Mouse (Mus musculus): ENCODE measurements around the gene Klrb1a.
A peak's percentile ranks its signal among the peaks of the same experiment; 100 is the strongest.
"Not testable (repeated sequence)": the region's sequence is repeated elsewhere in the genome, so short reads cannot be mapped to it uniquely, and the experiment has no call there.

Gene Klrb1a

DNA sequence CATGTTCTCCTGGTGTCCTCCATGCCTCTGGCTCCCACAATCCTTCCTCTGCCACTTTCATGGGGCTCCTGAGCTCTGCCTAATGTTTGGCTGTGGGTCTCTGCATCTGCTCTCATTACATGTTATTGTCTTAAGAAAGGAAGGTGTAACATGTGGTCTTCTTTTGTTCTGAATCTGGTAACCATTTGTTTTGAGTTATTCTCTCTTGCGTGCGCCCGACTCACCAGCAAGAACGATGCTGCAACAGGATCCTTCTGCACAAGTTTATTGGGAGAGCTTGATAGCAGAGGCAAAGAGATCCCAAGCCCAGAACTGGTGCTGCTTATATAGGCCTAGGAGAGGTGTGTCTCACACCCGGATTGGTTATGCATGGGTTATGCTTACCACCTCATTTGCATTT, at the start of gene Klrb1a:
TSS of gene Klrb1a (minus strand) at position 101 of the 400 bp plus-strand sequence.
- DNase-seq (ENCODE audit: low spot score in 2 of 2) = not testable (repeated sequence)

DNA sequence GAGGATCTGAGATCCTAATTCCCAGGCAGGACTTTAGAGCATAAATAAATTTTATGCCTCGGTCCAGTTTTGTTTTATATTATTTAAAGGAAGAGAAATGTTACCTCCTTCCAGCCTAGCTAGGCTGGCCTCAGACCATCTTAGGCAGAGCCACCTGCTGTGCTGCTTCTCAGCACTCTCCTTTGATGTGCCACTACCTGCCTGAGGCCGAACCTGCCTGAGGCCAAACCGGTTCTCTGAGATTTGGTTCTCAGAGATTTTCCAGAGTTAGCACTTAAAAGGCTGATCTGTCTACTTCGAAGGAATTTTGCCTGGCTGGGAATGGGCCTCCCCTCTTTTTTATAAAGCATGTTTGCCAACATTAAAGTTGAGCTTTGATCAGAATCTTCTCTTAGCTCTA, 46.6 kb upstream of the Klrb1a start:
- DNase-seq (ENCODE audit: low spot score in 2 of 2) = no peak

DNA sequence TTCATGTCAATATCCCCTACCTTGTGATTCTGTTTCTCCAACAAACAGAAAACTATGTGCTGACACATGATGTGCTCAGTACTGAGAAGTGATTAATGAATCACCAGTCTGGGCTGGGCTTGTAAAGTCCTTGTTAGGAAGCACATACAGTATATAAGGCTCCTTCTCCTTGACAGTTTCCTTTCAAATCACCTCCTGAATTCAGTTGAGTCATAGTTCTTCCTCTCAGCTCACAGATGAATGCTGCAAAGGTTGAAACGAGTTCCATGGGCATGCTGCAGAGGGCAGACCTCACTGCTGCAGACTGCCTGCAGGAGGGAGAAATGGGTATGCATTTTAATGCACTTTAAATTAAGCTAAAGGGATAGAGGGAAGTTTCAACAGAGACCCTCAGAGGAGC, 38.9 kb upstream of the Klrb1a start, which contains the start of gene Clec2h:
TSS of gene Clec2h (plus strand) at position 180 of the 400 bp plus-strand sequence.
- no peak for DNase-seq (ENCODE audit: low spot score in 2 of 2)

DNA sequence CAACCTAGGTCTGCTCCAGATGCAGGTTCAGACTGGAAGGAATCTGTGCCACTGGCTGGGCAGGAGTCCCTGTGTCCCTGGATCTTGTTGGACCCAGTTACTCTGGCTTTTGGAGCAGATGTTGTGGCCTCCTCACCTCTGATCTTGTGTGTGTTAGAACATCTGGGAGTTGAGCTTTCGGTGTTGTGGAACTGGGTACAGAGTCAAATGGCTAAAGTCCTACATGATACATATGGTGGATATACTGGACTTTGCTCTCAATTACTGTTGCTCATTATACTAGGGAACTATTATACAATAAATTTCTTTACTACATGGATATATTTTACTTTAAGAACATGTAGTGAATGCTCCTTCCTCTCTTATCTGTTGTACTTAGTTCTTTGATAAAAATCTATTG, 37.9 kb upstream of the Klrb1a start:
- DNase-seq (ENCODE audit: low spot score in 2 of 2) = no peak

DNA sequence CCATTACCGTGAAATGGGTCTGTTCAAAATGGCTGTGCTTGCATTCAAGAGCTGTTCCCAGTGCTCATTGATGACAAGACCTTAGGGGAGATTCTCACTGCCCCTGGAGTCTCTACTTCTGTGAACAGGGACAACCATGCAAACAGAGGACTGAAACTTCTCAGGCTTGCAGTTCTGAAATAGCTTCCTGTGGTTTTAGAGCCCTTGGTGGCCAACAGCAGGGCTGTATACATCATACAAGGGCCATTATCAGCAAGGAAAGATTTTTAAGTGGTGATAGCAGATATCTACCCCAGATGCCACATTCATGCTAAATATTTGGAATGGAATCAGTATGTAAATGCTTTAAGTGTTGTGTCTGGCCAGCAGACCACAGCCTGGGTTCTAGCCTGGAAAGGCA, 29.6 kb upstream of the Klrb1a start:
- DNase-seq (ENCODE audit: low spot score in 2 of 2) = no peak

DNA sequence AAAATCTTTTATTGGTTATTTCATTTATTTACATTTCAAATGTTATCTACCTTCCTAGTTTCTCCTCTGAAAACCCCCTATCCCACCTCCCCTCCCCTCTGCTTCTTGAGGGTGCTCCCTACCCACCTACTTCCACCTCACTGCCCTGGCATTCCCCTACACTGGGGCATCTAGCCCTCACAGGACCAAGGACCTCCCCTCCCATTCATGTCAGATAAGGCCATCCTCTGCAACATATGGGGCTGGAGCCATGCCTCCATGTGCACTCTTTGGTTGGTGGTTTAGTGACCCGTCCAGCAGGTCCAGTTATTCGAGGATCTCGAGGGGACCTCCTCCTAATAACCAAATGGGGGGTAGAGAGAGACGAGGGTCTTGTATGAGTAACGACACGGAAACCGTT, 27.5 kb upstream of the Klrb1a start:
- DNase-seq (ENCODE audit: low spot score in 2 of 2) = not testable (repeated sequence)

DNA sequence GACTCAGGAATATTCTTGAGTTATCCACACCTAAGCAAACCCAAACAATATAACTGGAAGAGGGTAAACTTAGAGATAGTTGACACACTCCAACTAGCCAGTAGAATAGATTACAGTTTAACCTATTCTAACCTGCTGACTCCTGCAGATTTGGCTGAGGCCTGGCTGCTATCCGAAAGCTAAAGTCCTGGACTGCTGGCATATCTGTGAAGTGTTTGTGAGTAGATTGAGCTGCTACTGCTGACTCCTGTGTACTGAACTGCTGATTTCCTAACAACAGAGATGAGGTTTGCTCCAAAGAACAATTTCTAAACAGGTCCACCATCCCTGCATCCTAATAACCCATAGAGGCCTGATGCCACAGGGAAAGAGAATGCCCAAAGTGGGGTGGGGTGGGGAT, 26.9 kb upstream of the Klrb1a start:
- no peak for DNase-seq (ENCODE audit: low spot score in 2 of 2)

DNA sequence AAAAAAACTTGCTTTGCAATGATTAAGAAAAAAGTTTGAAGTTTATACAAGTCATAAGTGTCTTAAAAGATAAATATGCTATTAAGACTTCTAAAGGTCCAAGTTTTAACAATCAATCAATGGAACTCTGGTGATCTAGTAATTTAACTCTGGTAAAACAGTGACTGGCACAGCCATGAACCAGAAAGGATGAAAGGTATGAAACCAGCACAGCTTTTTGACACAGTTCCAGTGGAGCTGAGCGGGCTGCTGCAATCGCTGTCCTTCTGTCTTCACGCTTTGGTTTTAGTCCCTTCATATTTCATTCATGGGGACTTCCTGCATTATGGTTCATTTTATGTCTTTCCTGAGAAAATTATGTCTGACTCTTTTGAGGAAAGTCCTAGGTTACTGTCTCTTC, 26.3 kb upstream of the Klrb1a start:
- DNase-seq (ENCODE audit: low spot score in 2 of 2) = no peak

DNA sequence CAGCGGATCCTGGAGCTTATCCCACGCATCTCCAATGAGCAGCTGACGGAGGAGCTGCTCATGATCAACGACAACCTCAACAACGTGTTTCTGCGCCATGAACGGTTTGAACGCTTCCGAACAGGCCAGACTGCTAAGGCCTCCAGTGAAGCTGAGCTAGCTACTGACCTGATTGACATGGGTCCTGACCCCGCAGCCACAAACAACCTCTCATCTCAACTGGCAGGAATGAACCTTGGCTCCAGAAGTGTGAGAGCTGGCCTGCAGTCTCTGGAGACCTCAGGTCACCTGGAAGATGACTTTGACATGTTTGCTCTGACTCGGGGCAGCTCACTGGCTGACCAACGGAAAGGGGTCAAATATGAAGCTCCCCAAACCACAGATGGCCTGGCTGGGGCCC, 22.4 kb upstream of the Klrb1a start:
- not testable (repeated sequence) for DNase-seq (ENCODE audit: low spot score in 2 of 2)

DNA sequence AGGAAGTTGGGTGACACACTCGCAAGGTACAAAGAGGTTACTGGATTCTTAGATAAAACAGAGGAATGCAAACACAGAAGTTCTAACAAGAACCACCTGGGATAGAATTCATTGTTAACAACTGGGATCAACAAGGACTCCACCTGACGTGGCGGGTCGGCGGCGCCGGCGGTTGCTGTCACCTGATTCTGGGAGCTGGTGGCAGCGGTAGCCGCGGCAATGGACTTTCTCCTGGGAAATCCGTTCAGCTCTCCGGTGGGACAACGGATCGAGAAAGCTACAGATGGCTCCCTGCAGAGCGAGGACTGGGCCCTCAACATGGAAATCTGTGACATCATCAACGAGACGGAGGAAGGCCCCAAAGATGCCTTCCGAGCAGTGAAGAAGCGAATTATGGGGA, 21.4 kb upstream of the Klrb1a start:
- DNase-seq (ENCODE audit: low spot score in 2 of 2) = not testable (repeated sequence)

DNA sequence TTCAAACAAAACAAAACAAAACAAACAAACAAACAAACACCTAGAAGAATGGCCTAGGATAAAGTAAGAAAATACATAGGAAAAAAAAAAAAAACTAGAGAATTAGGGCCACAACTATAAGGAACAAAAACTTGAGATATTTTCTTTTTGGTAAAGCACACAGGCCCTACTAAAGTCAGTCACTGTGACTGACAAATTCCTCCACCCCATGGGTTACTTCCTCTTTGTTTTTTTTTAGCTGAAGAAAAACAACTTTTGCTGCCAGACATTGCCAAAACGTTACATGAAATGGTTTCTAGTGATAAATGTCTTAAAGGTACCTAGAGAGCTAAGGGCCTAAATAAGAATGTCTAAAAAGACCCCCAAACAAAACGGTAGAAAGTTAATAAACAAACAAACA, 20.7 kb upstream of the Klrb1a start:
- DNase-seq (ENCODE audit: low spot score in 2 of 2) = no peak

DNA sequence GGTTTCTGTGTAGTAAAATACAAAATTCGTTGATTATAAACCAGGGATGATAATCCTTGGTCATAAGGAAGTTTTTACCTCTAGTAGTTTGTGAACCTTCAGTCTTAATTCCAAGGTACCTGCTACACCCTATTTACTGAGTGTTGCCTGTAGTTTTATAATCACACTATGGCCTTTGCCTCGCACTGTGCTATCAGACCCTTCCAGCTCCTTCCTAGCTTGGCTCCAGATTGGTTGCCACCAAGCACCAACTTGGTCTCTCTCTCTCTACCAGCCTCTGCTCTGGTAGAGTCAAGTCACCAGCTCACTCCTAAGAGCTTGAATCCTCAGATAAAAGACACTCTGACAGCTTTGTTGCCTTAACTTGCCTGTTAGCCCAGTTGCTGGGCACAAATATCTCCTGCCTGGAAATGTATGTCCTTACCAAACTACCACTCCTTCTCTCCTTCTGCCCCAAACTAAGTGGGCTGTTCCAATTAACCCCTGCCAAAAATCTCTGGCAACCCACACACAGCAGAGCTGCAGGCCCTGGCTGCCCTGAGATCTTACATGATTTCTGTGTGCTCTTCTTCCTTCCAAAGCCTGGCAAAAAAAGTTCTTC, 17.9 kb upstream of the Klrb1a start:
- no peak for DNase-seq (ENCODE audit: low spot score in 2 of 2)

DNA sequence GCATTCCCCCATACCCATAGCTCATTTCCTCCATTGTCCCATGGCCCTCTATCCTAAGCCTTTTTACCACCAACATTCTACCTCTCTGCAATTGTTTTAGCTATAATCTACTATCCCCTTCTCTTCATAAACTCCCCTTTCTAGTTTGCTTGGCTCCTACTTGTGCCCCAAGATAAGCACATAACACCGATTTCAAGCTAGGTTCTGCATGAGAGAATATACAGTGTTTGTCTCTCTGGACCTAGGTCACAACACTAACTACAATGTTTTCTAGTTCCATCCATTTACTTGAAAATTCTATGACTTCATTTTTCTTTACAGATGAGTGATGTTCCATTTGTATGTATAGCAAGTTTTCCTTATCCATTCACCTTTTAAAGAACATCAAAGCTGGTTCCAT, 17.3 kb upstream of the Klrb1a start:
- no peak for DNase-seq (ENCODE audit: low spot score in 2 of 2)

DNA sequence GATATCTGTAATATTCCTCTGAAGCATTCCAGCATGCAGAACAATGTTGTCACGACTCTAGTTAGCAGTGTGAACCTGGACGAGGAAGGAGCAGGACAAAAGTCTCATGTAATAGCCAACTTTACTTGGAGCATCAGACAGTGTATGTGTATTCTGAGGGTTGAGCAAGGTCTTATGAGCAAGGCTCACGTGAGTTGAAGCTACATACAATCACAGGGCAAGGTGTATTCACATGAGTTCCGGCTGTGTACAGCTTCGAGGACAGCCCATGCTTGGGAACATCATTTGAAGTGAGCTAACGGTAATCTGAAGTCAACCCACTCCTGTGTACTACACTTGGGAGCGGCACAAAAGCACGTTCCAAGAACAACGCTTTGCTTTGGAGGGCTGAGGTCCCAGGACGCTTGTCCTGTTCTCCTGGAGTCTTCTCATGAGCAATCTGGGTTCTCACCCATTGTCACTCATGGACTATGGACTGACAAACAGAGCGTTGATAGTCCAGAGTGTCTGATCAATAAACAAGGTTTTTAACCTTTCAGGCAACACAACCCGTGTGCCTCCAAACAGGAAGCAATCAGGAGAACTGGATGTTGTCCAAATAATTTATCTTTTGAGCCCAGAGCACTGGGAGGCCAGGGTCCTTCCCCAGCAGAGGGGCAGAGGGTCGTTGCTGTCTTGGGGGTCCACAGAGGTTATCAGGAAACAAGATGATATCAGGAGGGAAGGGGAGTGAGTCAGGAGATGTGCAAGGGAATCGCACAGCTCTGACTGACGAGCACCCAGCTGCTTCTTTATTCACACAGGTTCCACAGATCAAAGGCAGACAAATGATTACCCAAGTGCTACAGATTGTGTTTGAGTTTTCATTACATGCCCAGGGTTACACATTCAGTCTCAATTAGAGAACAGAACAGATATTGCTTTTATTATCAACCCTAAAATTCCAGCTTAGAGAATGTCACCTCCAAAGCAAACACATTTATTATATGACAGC, 7.9 kb upstream of the Klrb1a start:
- not testable (repeated sequence) for DNase-seq (ENCODE audit: low spot score in 2 of 2)

DNA sequence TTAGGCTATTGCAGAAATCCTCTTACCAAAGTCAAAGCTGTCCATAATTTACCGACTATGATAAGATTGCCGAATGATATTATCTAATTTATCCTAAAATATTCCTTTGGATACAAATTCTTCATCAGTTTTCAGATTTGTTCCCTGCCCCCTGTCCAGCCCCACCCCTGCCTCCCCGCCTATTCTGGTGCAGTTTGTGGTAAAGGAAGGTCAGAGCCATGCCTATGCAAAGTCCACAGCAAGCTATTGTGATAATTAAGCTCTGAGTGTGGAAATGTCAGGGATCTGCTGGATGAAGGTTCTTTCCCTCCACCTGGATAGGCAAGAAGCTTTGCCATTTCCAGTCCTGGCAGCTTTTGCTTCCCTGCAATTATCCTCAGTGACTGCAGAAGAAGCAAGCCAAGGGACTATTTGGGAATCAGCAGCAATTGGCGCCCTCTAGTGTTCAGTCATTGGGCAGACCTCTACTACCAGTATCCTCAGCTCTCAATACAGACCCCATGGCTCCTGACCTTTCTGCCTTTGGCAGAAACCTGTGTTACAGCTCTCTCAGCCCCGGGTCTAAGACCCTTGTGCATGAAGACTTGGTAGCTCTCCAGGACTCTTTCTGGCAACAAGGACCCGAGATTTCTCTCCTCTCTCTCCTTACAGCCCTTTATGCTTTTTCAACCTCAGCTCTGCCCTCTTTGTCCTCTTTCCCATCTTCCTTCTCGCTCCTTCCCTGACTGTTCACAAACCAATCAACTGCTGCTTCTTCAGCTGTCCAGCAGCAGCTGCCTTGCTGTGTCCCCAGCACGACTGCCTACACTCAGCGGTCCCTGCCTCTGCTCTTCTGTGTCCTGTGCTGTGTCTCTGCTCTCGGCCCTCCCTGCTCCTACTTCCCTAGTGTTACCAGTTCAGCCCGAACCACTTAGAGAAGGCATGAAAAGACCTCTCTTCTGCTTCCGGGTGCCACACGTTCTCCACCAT, 6.7 kb upstream of the Klrb1a start:
- DNase-seq (ENCODE audit: low spot score in 2 of 2) = peak; percentile 25 to 53

DNA sequence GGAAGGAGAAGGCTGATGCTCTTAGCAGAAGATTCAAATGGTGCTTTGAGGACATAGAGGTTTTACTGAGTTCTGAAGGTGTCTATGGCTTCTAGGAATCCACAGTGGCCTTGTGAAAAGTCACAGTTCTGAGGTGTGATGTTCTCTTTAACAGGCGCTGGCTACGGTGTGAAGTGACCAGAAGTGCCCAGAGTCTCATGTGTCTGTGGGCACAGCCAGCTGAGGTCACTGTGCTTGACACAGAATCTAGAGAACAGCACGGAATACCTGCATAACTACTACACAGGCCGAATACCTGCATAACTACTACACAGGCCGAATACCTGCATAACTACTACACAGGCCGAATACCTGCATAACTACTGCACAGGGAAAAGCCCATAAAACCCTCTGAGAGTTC, 1.9 kb upstream of the Klrb1a start:
- DNase-seq (ENCODE audit: low spot score in 2 of 2) = not testable (repeated sequence)

DNA sequence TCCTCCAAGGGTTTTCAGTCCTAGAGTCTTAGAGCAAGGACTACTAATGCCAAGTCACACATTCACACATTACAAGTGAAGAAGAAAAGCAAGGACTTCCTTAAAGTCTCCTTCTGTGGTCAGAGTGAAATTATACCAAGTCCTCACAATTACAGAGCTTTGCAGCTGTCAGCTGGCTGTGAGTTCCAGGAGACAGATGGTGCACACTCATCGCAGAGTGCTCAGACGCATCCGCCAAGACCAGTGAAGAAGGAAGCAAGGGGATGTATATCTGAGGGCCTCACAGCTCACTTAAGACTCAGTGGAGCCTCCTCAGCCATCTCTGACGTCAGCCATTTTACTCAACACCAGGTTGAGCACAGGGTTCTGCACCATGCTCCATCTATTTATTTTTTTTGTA, 1.1 kb upstream of the Klrb1a start:
- DNase-seq (ENCODE audit: low spot score in 2 of 2) = no peak

DNA sequence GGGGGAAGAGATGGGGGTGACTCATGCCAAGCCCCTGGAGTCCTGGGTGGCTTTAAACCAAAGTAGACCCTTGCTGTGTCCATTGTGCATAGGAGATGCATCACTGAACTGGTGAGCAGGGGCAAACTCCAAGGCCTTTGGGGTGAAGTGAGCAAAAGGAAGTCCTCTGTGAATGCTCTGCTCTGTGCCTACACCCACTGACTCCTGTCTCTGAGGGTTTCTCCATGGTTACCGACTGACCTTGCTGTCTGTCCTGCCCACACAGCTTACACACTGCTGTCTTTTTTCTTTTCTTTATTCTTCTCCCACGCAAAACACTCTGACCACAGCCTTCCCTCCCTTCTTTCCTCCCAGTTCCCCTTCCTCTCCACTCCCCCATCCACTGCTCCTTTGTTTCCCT, 600 bp downstream of the Klrb1a start:
- no peak for DNase-seq (ENCODE audit: low spot score in 2 of 2)

DNA sequence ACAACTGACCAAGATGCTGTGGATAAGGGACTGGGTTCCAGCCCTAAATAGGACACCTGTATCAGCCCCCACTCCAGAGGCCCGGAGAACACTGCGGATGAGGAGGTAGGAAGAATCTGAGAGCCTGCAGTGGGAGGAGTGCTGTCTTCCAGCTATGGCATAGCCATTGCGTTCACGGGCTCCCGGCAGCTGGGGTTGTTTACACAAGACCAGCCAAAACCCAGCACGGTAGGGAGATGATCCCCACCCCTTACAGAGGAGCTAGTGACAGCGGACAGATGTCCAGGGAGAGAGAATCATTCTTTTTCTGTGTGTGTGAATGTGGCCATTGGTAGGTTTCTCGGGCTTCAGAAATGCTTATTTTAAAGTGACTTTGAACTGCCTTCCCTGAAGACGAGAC, 17.0 kb downstream of the Klrb1a start:
- DNase-seq (ENCODE audit: low spot score in 2 of 2) = no peak

DNA sequence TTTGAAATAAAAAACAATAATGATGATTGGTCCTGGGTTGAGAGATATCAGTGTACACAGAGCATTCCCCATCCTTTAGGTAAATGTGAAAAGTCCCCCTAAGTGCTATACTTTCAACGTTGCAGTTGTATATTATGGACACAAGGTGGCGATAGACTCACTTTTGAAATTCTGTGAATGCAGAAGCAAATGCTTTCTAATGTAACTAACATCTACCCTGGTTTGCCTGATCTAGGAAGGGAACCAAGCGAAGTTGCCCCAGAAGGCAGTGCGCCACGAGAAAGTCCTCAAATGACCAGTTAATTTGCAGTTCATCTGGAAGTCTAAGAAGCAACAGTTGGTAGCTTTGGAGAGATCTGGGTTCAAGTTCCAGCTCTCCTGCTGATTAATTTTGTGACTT, 18.8 kb downstream of the Klrb1a start:
- DNase-seq (ENCODE audit: low spot score in 2 of 2) = no peak

DNA sequence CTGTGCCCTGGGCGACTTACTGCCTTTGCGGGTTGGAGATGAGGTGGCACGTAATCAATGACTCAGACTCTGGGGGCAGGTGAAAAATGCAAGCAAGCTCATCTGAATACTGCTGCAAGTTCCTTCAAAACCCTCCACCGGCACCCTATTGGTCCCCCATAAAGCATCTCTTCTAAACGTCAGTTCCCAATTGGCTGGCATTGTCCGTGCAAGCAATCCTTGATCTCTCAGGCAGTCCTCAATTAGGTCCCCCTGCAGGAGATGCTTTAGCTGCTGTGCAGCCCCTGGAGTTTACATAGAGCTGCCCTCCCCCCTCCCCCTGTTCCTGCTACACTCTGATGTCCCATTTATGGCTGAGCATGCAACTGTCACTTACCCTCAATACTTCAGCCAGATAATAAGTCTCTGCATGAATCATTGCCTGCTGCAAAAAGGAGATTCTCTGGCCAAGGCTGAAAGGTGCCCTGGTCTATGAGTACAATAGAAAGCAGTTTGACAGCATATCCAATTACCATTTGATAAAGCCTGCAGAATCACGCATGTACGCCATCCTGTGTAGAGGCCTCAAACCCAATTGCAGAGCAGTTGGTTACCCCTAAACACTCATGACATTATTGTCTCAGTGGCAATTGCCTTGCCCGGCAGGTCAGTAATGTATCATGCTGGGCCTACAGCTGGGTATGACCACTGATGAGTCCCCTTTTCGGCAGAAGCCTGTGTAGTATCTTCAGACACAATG, 20.7 kb downstream of the Klrb1a start:
- DNase-seq (ENCODE audit: low spot score in 2 of 2) = no peak
